Mouse (Mus musculus) heart, adult 18-20 months (tissue): ENCODE data around the gene Msi1. TPM values are rescaled to one million over a fixed set of nuclear protein-coding genes. Genes with fewer than 3 reads are reported as not detected.

ENCODE experiments used
- DNase-seq, 2 experiments: peaks; one replicate each; pipeline ENCODE4 v3.0.0; 2021 to 2022; ENCODE audit warnings: mixed read lengths in 1 of 2
- long read RNA-seq, 2 experiments: library from polyadenylated mRNA; stranded (forward); transcript quantifications; one replicate each; pipeline ENCODE4 v2.0.0; 2021
- total RNA-seq, 2 experiments: library from RNA; stranded (reverse); gene quantifications; 2 replicates each; pipeline ENCODE4 v1.2.3; 2021

Gene Msi1
- total RNA-seq: under 1 TPM; 0.40 to 0.67 TPM
- long read RNA-seq, experiment 1: 0 reads
- long read RNA-seq, experiment 2: 0 reads

GRCm38 (mm10) chr5:115429359-115430186, at the start of gene Msi1:
Gene Msi1, plus strand, starts transcription at chr5:115429599.
- DNase-seq: no peak

GRCm38 (mm10) chr5:115391935-115392334, 37.5 kb upstream of the Msi1 start:
- no peak for DNase-seq

- no peak for DNase-seq
Measured at GRCm38 (mm10) chr5:115392969-115393368, 36.4 kb upstream of the Msi1 start.

- DNase-seq: no peak
Measured at GRCm38 (mm10) chr5:115394223-115394622, 35.2 kb upstream of the Msi1 start.

- no peak for DNase-seq
Measured at GRCm38 (mm10) chr5:115394836-115395235, 34.6 kb upstream of the Msi1 start.

- DNase-seq: no peak
Measured at GRCm38 (mm10) chr5:115396654-115397053, 32.7 kb upstream of the Msi1 start.

- no peak for DNase-seq
Measured at GRCm38 (mm10) chr5:115397839-115398780, 31.3 kb upstream of the Msi1 start.

- DNase-seq: no peak
Measured at GRCm38 (mm10) chr5:115402063-115402462, 27.3 kb upstream of the Msi1 start.

GRCm38 (mm10) chr5:115403436-115404140, 25.8 kb upstream of the Msi1 start:
- no peak for DNase-seq

GRCm38 (mm10) chr5:115404241-115404794, 25.1 kb upstream of the Msi1 start:
- peak in 1 of 2 experiments; percentile 6 for DNase-seq

GRCm38 (mm10) chr5:115405205-115405604, 24.2 kb upstream of the Msi1 start:
- DNase-seq: no peak

- DNase-seq: peak in 1 of 2 experiments; percentile 9
Measured at GRCm38 (mm10) chr5:115408110-115408509, 21.3 kb upstream of the Msi1 start.

GRCm38 (mm10) chr5:115415111-115416085, 14.0 kb upstream of the Msi1 start:
- no peak for DNase-seq

GRCm38 (mm10) chr5:115428831-115429358, 504 bp upstream of the Msi1 start:
- DNase-seq: no peak

GRCm38 (mm10) chr5:115430187-115430960, 975 bp downstream of the Msi1 start:
- no peak for DNase-seq

- DNase-seq: no peak
Measured at GRCm38 (mm10) chr5:115431061-115431897, 1.9 kb downstream of the Msi1 start.

GRCm38 (mm10) chr5:115431898-115432259, 2.5 kb downstream of the Msi1 start:
- DNase-seq: no peak

GRCm38 (mm10) chr5:115432395-115432794, 3.0 kb downstream of the Msi1 start:
- no peak for DNase-seq

GRCm38 (mm10) chr5:115433191-115433590, 3.8 kb downstream of the Msi1 start:
- no peak for DNase-seq
